Mouse (Mus musculus) midbrain, embryonic 12.5 days (tissue): ENCODE data around the gene Neu2. TPM values are rescaled to one million over a fixed set of nuclear protein-coding genes. Genes with fewer than 3 reads are reported as not detected.
A peak's percentile ranks its signal among the peaks of the same experiment; 100 is the strongest.
"Not testable (repeated sequence)": the region's sequence is repeated elsewhere in the genome, so short reads cannot be mapped to it uniquely, and the experiment has no call there.

Source experiments
- ATAC-seq: fragments of 200-750 bp; cut with Nextera tagmentation; 2 replicates; pipeline ENCODE4 v1.8.0; 2017; ENCODE audit warnings: low read depth, moderate TSS enrichment, moderate library complexity; ENCODE audit not compliant: low FRiP score
- H3K27ac ChIP-seq: fragments of 300-500 bp; sonication (generic); replicated peaks from 2 replicates; pipeline ENCODE4 v1.5.1; 2016; ENCODE audit warnings: mild to moderate bottlenecking
- H3K27me3 ChIP-seq: fragments of 300-500 bp; sonication (generic); 2 replicates; pipeline ENCODE4 v1.6.1; 2016; ENCODE audit warnings: mild to moderate bottlenecking
- H3K36me3 ChIP-seq: fragments of 300-500 bp; sonication (generic); 2 replicates; pipeline ENCODE4 v1.6.1; 2016
- H3K4me1 ChIP-seq: fragments of 300-500 bp; sonication (generic); 2 replicates; pipeline ENCODE4 v1.6.1; 2016
- H3K4me2 ChIP-seq: fragments of 300-500 bp; sonication (generic); replicated peaks from 2 replicates; pipeline ENCODE4 v1.6.1; 2016; ENCODE audit warnings: mild to moderate bottlenecking, moderate library complexity
- H3K4me3 ChIP-seq: fragments of 300-500 bp; sonication (generic); 2 replicates; pipeline ENCODE4 v1.5.1; 2016; ENCODE audit warnings: mild to moderate bottlenecking
- H3K9ac ChIP-seq: fragments of 300-500 bp; sonication (generic); replicated peaks from 2 replicates; pipeline ENCODE4 v1.6.1; 2016; ENCODE audit warnings: mild to moderate bottlenecking, moderate library complexity
- H3K9me3 ChIP-seq: fragments of 300-500 bp; sonication (generic); 2 replicates; pipeline ENCODE4 v1.6.1; 2016; ENCODE audit warnings: mild to moderate bottlenecking
- WGBS: fragments of 180-500 bp; shearing (Covaris S2); methylation state at CpG from one replicate; pipeline ENCODE4 v1.1.7; 2016; 5-methylcytosine and 5-hydroxymethylcytosine counted together
- polyA plus RNA-seq: library from polyadenylated mRNA; unstranded; fragments of >200 nt; fragmentation: Nextera tagmentation; extraction: Ambion mirVana; gene quantifications from 2 replicates; pipeline ENCODE4 v1.2.1, GENCODE M21; 2016

Neu2 gene
- not detected in 2 replicates for polyA plus RNA-seq

- peak; percentile 20 for ATAC-seq
- Histone ChIP-seq H3K4me2 (peak within 1 kb of the TSS; percentile 98), H3K9ac (peak within 1 kb of the TSS; percentile 67), H3K27me3 (peaks cover 39% of the 10 kb centered on the region), H3K4me3 (peak within 1 kb of the TSS; percentile 80), H3K9me3 (no peaks in the 10 kb centered on the region), H3K4me1 (peaks cover 9% of the 10 kb centered on the region), H3K27ac (no peak within 1 kb of the TSS), H3K36me3 (no peaks in the 10 kb centered on the region)
- WGBS, result under 1% methylated on average over 53 of the region's 56 CpGs
Observed at GRCm38 (mm10) chr1:87509561-87510165, at the start of gene Neu2. Neu2 (plus strand) TSS chr1:87509889.

GRCm38 (mm10) chr1:87467469-87467868, 42.2 kb upstream of the Neu2 start:
- no peak overlapping the region for H3K4me2 ChIP-seq
- no peak for ATAC-seq
- no peaks in the 10 kb centered on the region for H3K36me3 ChIP-seq
- no peaks in the 10 kb centered on the region for H3K4me1 ChIP-seq
- no peak overlapping the region for H3K4me3 ChIP-seq
- H3K27ac ChIP-seq, result no peak overlapping the region
- peaks cover 5% of the 10 kb centered on the region; the same call in 1 of the 2 replicates for H3K27me3 ChIP-seq
- H3K9ac ChIP-seq, result no peak overlapping the region
- no peaks in the 10 kb centered on the region for H3K9me3 ChIP-seq
- 84% methylated on average over 9 of the region's 9 CpGs for WGBS

GRCm38 (mm10) chr1:87468321-87468720, 41.4 kb upstream of the Neu2 start:
- Histone ChIP-seq H3K27me3 (peaks cover 5% of the 10 kb centered on the region; the same call in 1 of the 2 replicates), H3K4me1 (no peaks in the 10 kb centered on the region), H3K27ac (no peak overlapping the region), H3K4me2 (no peak overlapping the region), H3K36me3 (no peaks in the 10 kb centered on the region), H3K4me3 (no peak overlapping the region), H3K9ac (no peak overlapping the region), H3K9me3 (no peaks in the 10 kb centered on the region)
- 82% methylated on average over 6 of the region's 6 CpGs for WGBS
- no peak for ATAC-seq

GRCm38 (mm10) chr1:87469971-87470370, 39.7 kb upstream of the Neu2 start, which contains the start of gene Snorc:
Snorc (plus strand) TSS chr1:87470271.
- not testable (repeated sequence) for H3K4me2 ChIP-seq, H3K4me1 ChIP-seq, H3K9me3 ChIP-seq, H3K4me3 ChIP-seq, H3K27ac ChIP-seq, H3K36me3 ChIP-seq, ATAC-seq, H3K9ac ChIP-seq
- peaks cover 19% of the 10 kb centered on the region for H3K27me3 ChIP-seq
- 41% methylated on average over 8 of the region's 10 CpGs for WGBS

- peaks cover 37% of the 10 kb centered on the region for H3K27me3 ChIP-seq
- no peak overlapping the region for H3K4me3 ChIP-seq
- no peak overlapping the region for H3K27ac ChIP-seq
- WGBS, result 85% methylated on average over 7 of the region's 7 CpGs
- H3K36me3 ChIP-seq, result no peaks in the 10 kb centered on the region
- ATAC-seq, result no peak
- no peak overlapping the region for H3K9ac ChIP-seq
- H3K4me1 ChIP-seq, result peaks cover 11% of the 10 kb centered on the region; the same call in 1 of the 2 replicates
- H3K9me3 ChIP-seq, result no peaks in the 10 kb centered on the region
- H3K4me2 ChIP-seq, result no peak overlapping the region
Observed at GRCm38 (mm10) chr1:87471914-87472313, 37.8 kb upstream of the Neu2 start.

- ATAC-seq, result no peak
- no peaks in the 10 kb centered on the region for H3K36me3 ChIP-seq
- peaks cover 38% of the 10 kb centered on the region for H3K27me3 ChIP-seq
- H3K4me2 ChIP-seq, result no peak overlapping the region
- no peak overlapping the region for H3K9ac ChIP-seq
- no peak overlapping the region for H3K27ac ChIP-seq
- H3K9me3 ChIP-seq, result no peaks in the 10 kb centered on the region
- H3K4me3 ChIP-seq, result no peak overlapping the region
- WGBS, result 93% methylated on average over 7 of the region's 7 CpGs
- peaks cover 11% of the 10 kb centered on the region; the same call in 1 of the 2 replicates for H3K4me1 ChIP-seq
Observed at GRCm38 (mm10) chr1:87472576-87472975, 37.1 kb upstream of the Neu2 start.

- Histone ChIP-seq H3K4me3 (peak overlapping the region; percentile 42), H3K27me3 (peaks cover 33% of the 10 kb centered on the region), H3K9ac (peak overlapping the region; percentile 49), H3K4me1 (peaks cover 11% of the 10 kb centered on the region; the same call in 1 of the 2 replicates), H3K4me2 (peak overlapping the region; percentile 79), H3K36me3 (no peaks in the 10 kb centered on the region), H3K9me3 (no peaks in the 10 kb centered on the region), H3K27ac (no peak overlapping the region)
- WGBS, result 2% methylated on average over 40 of the region's 42 CpGs
- peak; percentile 41; the same call in 1 of the 2 replicates for ATAC-seq
Observed at GRCm38 (mm10) chr1:87475076-87475895, 34.4 kb upstream of the Neu2 start.

GRCm38 (mm10) chr1:87482546-87482945, 27.1 kb upstream of the Neu2 start:
- ATAC-seq, result no peak
- Histone ChIP-seq H3K4me2 (no peak overlapping the region), H3K4me3 (no peak overlapping the region), H3K9ac (no peak overlapping the region), H3K4me1 (no peaks in the 10 kb centered on the region), H3K27ac (no peak overlapping the region), H3K27me3 (no peaks in the 10 kb centered on the region), H3K9me3 (no peaks in the 10 kb centered on the region), H3K36me3 (no peaks in the 10 kb centered on the region)
- 86% methylated on average over 4 of the region's 4 CpGs for WGBS

GRCm38 (mm10) chr1:87486386-87486785, 23.3 kb upstream of the Neu2 start:
- Histone ChIP-seq H3K4me2 (no peak overlapping the region), H3K27me3 (no peaks in the 10 kb centered on the region), H3K9ac (no peak overlapping the region), H3K4me3 (no peak overlapping the region), H3K36me3 (no peaks in the 10 kb centered on the region), H3K9me3 (no peaks in the 10 kb centered on the region), H3K27ac (no peak overlapping the region), H3K4me1 (no peaks in the 10 kb centered on the region)
- no peak for ATAC-seq
- WGBS, result 80% methylated on average over 6 of the region's 6 CpGs

GRCm38 (mm10) chr1:87492285-87492684, 17.4 kb upstream of the Neu2 start:
- no peaks in the 10 kb centered on the region for H3K36me3 ChIP-seq

GRCm38 (mm10) chr1:87493542-87493941, 16.1 kb upstream of the Neu2 start:
- Histone ChIP-seq H3K27me3 (no peaks in the 10 kb centered on the region), H3K4me2 (no peak overlapping the region), H3K27ac (no peak overlapping the region), H3K4me1 (no peaks in the 10 kb centered on the region), H3K36me3 (no peaks in the 10 kb centered on the region), H3K4me3 (no peak overlapping the region), H3K9ac (no peak overlapping the region), H3K9me3 (no peaks in the 10 kb centered on the region)
- 73% methylated on average over 4 of the region's 4 CpGs for WGBS
- no peak for ATAC-seq

More at GRCm38 (mm10) chr1:87492285-87492684, 17.4 kb upstream of the Neu2 start:
- H3K4me1 ChIP-seq, result no peaks in the 10 kb centered on the region
- no peak overlapping the region for H3K4me3 ChIP-seq
- ATAC-seq, result no peak
- WGBS, result 88% methylated on average over 3 of the region's 3 CpGs
- H3K9ac ChIP-seq, result no peak overlapping the region
- H3K27ac ChIP-seq, result no peak overlapping the region
- no peak overlapping the region for H3K4me2 ChIP-seq
- no peaks in the 10 kb centered on the region for H3K27me3 ChIP-seq
- H3K9me3 ChIP-seq, result no peaks in the 10 kb centered on the region

GRCm38 (mm10) chr1:87505524-87505923, 4.2 kb upstream of the Neu2 start:
- H3K4me3 ChIP-seq, result no peak overlapping the region
- no peak overlapping the region for H3K9ac ChIP-seq
- WGBS, result 98% methylated on average over 4 of the region's 4 CpGs
- peaks cover 29% of the 10 kb centered on the region for H3K27me3 ChIP-seq
- H3K4me2 ChIP-seq, result no peak overlapping the region
- peaks cover 9% of the 10 kb centered on the region for H3K4me1 ChIP-seq
- H3K36me3 ChIP-seq, result no peaks in the 10 kb centered on the region
- H3K9me3 ChIP-seq, result no peaks in the 10 kb centered on the region
- ATAC-seq, result no peak
- no peak overlapping the region for H3K27ac ChIP-seq
